Mouse (Mus musculus): ENCODE measurements at regions not wholly inside any gene's neighbourhood (a gene's known extent, or its start where the extent isn't known, plus 50 kb on each side); places are given as distances from the start of the nearest gene placed in this dataset.

DNA sequence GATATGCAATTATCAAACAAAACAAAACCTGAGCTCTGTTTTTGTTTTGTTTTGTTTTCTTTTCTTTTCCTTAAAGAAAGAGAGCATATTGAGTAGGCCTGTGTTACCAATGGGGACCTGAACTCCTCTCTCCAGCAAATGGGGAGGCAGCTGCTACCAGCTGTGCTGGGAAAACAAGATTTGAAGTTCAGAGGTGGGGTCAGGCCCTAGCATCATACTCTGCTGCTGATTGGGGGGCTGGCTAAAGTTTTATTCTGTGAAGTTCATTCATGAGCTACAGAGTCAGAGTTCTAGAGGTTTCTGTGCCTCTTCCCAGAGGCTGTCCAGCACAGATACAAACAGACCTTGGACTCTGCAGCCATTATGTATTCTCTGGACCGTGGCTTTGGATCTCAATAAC is 117.7 kb downstream of the Rassf10 start:
- DNase-seq (no peak), ATAC-seq (no peak)
- H3K9me3 ChIP-seq (ENCODE audit: low read length), result no peaks in the 10 kb centered on the region
- 56% methylated on average over 1 of the region's 1 CpGs for WGBS (ENCODE audit: insufficient replicate concordance)
- no peak overlapping the region for H3K27ac ChIP-seq (ENCODE audit: low read depth)
- no peaks in the 10 kb centered on the region for H3K4me1 ChIP-seq (ENCODE audit: insufficient read depth)
- H3K4me3 ChIP-seq (ENCODE audit: low read depth, low read length), result no peak overlapping the region
- H3K4me2 ChIP-seq (ENCODE audit: low read depth, low read length), result no peak overlapping the region
- no peaks in the 10 kb centered on the region for H3K36me3 ChIP-seq (replicated peaks; ENCODE audit: insufficient read depth, low read length)
- H3K9ac ChIP-seq (replicated peaks), result no peak overlapping the region
- 0 out of 2 replicates have a peak, but pooled peaks cover 3% of the 10 kb centered on the region for H3K27me3 ChIP-seq (ENCODE audit: insufficient read depth, low read length)
- TF ChIP-seq CTCF (IDR thresholded peaks at IDR 0.05; ENCODE audit: low read depth), result no peak
- TF ChIP-seq EP300 (IDR thresholded peaks at IDR 0.05; ENCODE audit: low read depth), result no peak

GRCm38 (mm10) chr7:113073781-113074180 is 120.0 kb downstream of the Rassf10 start:
- H3K4me1 ChIP-seq (ENCODE audit: insufficient read depth), result no peaks in the 10 kb centered on the region
- no peak overlapping the region for H3K9ac ChIP-seq (replicated peaks)
- no peaks in the 10 kb centered on the region for H3K36me3 ChIP-seq (replicated peaks; ENCODE audit: insufficient read depth, low read length)
- H3K9me3 ChIP-seq (ENCODE audit: low read length), result no peaks in the 10 kb centered on the region
- TF ChIP-seq CTCF (IDR thresholded peaks at IDR 0.05; ENCODE audit: low read depth) (no peak), EP300 (IDR thresholded peaks at IDR 0.05; ENCODE audit: low read depth) (no peak)
- no peak overlapping the region for H3K27ac ChIP-seq (ENCODE audit: low read depth)
- DNase-seq (peak; percentile 16), ATAC-seq (no peak)
- no peak overlapping the region for H3K4me2 ChIP-seq (ENCODE audit: low read depth, low read length)
- 56% methylated on average over 6 of the region's 6 CpGs for WGBS (ENCODE audit: insufficient replicate concordance)
- no peak overlapping the region for H3K4me3 ChIP-seq (ENCODE audit: low read depth, low read length)
- 0 out of 2 replicates have a peak, but pooled peaks cover 3% of the 10 kb centered on the region for H3K27me3 ChIP-seq (ENCODE audit: insufficient read depth, low read length)

DNA sequence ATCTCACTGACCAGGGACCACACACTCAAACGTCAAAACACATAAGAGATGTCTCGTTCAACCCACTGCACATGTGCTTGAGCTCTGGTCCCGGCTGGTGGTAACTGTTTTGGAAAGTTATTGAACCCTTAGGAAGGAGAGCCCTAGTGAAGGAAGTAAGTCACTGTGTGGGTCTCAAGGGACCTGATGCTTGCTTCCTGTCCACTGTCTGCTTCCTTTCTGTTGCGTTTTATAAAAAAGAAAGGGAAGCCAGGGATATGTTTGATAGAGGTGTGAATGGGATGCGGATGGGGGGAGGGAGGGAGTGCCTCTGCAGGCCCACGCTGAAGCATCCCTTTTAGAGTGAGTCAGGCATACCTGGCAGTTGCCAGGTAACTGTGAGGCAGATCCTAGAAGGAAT is 121.6 kb downstream of the Rassf10 start:
- 41% methylated on average over 6 of the region's 6 CpGs for WGBS (ENCODE audit: insufficient replicate concordance)
- Histone ChIP-seq H3K27ac (ENCODE audit: low read depth) (no peak overlapping the region), H3K9me3 (ENCODE audit: low read length) (no peaks in the 10 kb centered on the region), H3K4me3 (ENCODE audit: low read depth, low read length) (no peak overlapping the region), H3K9ac (replicated peaks) (no peak overlapping the region), H3K27me3 (ENCODE audit: insufficient read depth, low read length) (0 out of 2 replicates have a peak, but pooled peaks cover 3% of the 10 kb centered on the region), H3K36me3 (replicated peaks; ENCODE audit: insufficient read depth, low read length) (no peaks in the 10 kb centered on the region), H3K4me2 (ENCODE audit: low read depth, low read length) (no peak overlapping the region), H3K4me1 (ENCODE audit: insufficient read depth) (no peaks in the 10 kb centered on the region)
- ATAC-seq, result no peak
- DNase-seq, result no peak
- TF ChIP-seq CTCF (IDR thresholded peaks at IDR 0.05; ENCODE audit: low read depth) (no peak), EP300 (IDR thresholded peaks at IDR 0.05; ENCODE audit: low read depth) (no peak)

GRCm38 (mm10) chr7:113076243-113076642 is 122.5 kb downstream of the Rassf10 start:
- ATAC-seq, result no peak
- Histone ChIP-seq H3K27ac (ENCODE audit: low read depth) (no peak overlapping the region), H3K9ac (replicated peaks) (no peak overlapping the region), H3K36me3 (replicated peaks; ENCODE audit: insufficient read depth, low read length) (no peaks in the 10 kb centered on the region), H3K4me2 (ENCODE audit: low read depth, low read length) (no peak overlapping the region), H3K4me1 (ENCODE audit: insufficient read depth) (no peaks in the 10 kb centered on the region), H3K27me3 (ENCODE audit: insufficient read depth, low read length) (0 out of 2 replicates have a peak, but pooled peaks cover 3% of the 10 kb centered on the region), H3K9me3 (ENCODE audit: low read length) (no peaks in the 10 kb centered on the region), H3K4me3 (ENCODE audit: low read depth, low read length) (no peak overlapping the region)
- no peak for DNase-seq
- TF ChIP-seq CTCF (IDR thresholded peaks at IDR 0.05; ENCODE audit: low read depth) (no peak), EP300 (IDR thresholded peaks at IDR 0.05; ENCODE audit: low read depth) (no peak)
- 79% methylated on average over 7 of the region's 7 CpGs for WGBS (ENCODE audit: insufficient replicate concordance)

DNA sequence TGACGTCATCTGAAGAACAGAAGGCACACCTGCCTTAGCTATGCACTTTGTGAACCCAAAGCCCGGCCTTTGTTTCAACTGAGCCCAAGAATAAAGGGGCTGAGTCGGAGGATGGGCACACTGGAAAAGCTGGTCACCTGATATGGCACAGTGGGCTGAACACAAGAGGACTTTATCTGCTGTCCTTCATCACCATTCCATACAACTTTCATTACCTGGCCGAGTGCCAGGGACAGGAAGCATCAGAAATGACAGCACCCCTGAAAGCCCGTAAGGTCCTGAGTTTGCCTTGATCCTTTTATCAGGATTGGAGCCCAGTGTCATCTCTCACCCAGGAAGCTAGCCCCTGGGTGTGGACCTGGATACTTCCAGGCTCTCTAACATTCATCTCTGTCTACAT is 126.1 kb upstream of the Arntl start:
- no peaks in the 10 kb centered on the region for H3K27me3 ChIP-seq (ENCODE audit: insufficient read depth, low read length)
- no peak for DNase-seq
- ATAC-seq, result no peak
- H3K4me3 ChIP-seq (ENCODE audit: low read depth, low read length), result no peak overlapping the region
- H3K9me3 ChIP-seq (ENCODE audit: low read length), result no peaks in the 10 kb centered on the region
- H3K27ac ChIP-seq (ENCODE audit: low read depth), result no peak overlapping the region
- no peak for TF ChIP-seq EP300 (IDR thresholded peaks at IDR 0.05; ENCODE audit: low read depth)
- TF ChIP-seq CTCF (IDR thresholded peaks at IDR 0.05; ENCODE audit: low read depth), result no peak
- H3K36me3 ChIP-seq (replicated peaks; ENCODE audit: insufficient read depth, low read length), result no peaks in the 10 kb centered on the region
- no peak overlapping the region for H3K9ac ChIP-seq (replicated peaks)
- WGBS (ENCODE audit: insufficient replicate concordance), result 56% methylated on average over 5 of the region's 5 CpGs
- H3K4me2 ChIP-seq (ENCODE audit: low read depth, low read length), result no peak overlapping the region
- H3K4me1 ChIP-seq (ENCODE audit: insufficient read depth), result no peaks in the 10 kb centered on the region

DNA sequence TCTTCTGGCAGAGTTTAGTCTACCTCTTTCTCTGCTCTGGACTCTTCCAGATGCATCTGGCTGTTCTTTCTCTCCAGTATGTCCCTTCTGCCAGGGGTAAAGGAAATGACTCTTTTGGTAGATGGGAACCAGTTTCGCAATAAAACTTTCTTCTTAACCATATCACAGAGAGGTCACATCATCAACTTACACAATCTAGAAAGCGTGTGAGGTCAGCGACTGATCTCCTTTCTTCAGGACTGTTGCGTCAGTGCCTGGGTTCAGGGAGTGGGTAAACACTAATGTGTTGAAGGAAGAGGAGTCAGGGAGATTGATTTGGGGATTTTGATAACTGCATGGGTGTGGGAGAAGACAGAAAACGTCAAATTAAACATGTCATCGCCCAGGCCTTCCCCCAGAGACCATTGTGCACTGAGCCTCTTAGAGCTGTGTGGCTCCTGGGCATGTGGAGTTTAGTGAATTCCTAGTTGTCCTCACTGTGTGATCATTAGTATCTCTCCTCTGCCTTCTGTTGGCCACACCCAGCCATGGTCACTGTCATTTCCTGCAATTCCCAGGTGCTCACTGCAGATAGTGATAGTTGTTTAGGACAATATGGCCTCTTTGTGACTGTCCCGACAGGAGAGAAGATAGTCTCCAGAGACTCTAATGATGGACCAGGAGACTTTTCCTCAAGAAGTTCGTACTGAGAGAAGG is 122.2 kb upstream of the Arntl start:
- Histone ChIP-seq H3K9ac (replicated peaks) (no peak overlapping the region), H3K4me2 (ENCODE audit: low read depth, low read length) (no peak overlapping the region), H3K4me1 (ENCODE audit: insufficient read depth) (no peaks in the 10 kb centered on the region), H3K36me3 (replicated peaks; ENCODE audit: insufficient read depth, low read length) (no peaks in the 10 kb centered on the region), H3K4me3 (ENCODE audit: low read depth, low read length) (no peak overlapping the region), H3K27ac (ENCODE audit: low read depth) (no peak overlapping the region), H3K27me3 (ENCODE audit: insufficient read depth, low read length) (no peaks in the 10 kb centered on the region), H3K9me3 (ENCODE audit: low read length) (no peaks in the 10 kb centered on the region)
- DNase-seq, result no peak
- TF ChIP-seq EP300 (IDR thresholded peaks at IDR 0.05; ENCODE audit: low read depth), result no peak
- TF ChIP-seq CTCF (IDR thresholded peaks at IDR 0.05; ENCODE audit: low read depth), result no peak
- ATAC-seq, result peak; percentile 17; the same call in 1 of the 2 replicates
- 34% methylated on average over 8 of the region's 8 CpGs for WGBS (ENCODE audit: insufficient replicate concordance)

All from liver, postnatal 0 days (tissue).